Mouse (Mus musculus): ENCODE data around the gene Fam83g. TPM values are rescaled to one million over a fixed set of nuclear protein-coding genes. Genes with fewer than 3 reads are reported as not detected.

The Fam83g gene
- total RNA-seq, 2 experiments from 2014 or later = not detected

DNA sequence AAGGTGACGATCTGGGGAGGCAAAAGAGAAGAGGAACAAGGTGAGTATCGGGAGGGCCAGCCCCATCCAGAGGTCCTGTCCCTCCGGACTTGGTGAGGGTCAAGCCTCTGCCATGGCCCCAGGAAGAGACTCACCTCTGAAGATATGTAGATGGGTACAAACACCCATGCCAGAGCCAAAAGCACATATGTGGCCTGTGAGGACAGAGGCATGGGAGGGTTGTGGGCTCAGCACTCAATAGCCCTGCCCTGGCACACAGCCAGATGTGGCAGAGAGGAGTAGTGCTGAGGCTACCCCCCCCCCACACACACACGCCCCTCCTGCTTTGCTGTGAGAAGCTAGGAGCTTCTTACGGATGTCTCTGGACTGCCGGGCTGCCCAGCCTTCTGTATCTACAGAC is 31.2 kb downstream of the Fam83g start:
- no peak for DNase-seq (ENCODE audit: low spot score in 2 of 2)
- Histone ChIP-seq H3K27ac (no peak overlapping the region), H3K4me3 (no peak overlapping the region)
- TF ChIP-seq CTCF (conservative IDR thresholded peaks at IDR 0.05) = no peak

DNA sequence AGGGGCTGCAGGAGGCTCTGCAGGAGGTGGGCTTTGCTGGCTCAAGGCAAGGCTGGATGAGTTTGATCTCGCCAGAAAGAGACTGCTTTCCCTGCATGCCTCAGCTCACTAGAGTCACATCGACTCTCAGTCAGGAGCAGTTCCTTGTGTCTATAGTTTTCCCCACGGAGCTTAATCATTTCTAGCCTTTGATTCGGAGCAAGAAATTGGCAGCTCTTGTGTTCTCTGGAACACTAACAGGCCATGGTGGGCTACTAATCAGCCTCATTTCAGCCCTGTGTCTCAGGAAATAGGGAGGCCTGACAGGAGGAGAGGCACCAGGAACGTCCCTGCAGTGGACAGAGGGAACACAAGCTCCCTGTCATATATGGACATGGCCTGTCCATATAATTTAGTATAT is 34.1 kb downstream of the Fam83g start:
- DNase-seq (ENCODE audit: low spot score in 2 of 2) = no peak
- TF ChIP-seq CTCF (conservative IDR thresholded peaks at IDR 0.05) = no peak

DNA sequence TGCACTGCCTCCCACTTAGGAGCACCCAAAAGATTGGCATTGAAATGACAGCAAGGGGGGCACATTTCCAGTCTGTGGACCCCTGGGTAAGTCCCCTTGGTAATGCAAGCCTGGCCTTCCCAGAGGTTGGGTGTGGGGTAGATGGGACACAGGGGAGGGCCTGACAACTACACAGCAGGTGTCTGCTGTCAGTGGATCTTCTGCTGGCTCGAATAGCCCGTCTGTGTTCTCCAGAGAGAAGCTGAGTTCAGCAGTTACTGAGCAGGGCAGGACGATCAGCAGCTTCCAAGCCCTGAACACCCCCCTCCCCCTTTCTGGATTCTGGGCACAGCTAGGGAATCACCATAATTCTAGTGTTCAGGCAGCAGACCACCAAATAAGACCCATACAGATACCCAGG is 35.5 kb downstream of the Fam83g start:
- TF ChIP-seq CTCF (conservative IDR thresholded peaks at IDR 0.05) = no peak
- H3K27ac ChIP-seq = no peak overlapping the region
- no peak overlapping the region for H3K4me3 ChIP-seq
- no peak for DNase-seq (ENCODE audit: low spot score in 2 of 2)

More for the DNA sequence above, 34.1 kb downstream of the Fam83g start:
- no peak overlapping the region for H3K27ac ChIP-seq
- no peak overlapping the region for H3K4me3 ChIP-seq

DNA sequence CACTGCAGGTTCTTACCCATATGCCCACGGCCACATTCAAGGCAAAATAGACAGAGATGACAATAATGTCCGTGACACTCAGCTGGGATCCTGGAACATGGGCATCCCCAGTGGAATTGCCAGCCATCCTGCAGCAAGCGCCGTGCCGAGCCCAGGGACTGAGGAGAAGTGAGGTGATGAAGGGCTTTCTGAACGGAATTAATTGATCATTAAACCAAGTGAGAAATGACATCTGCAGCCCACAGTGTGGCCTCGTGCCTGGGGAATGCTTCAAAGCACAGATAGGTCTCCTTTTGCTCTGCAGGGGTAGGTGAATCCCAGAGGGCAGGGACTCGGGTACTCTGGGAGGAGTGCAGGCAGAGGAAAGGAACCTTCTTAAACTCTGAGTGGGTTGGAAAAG is 35.9 kb downstream of the Fam83g start:
- H3K4me3 ChIP-seq = no peak overlapping the region
- no peak for DNase-seq (ENCODE audit: low spot score in 2 of 2)
- no peak overlapping the region for H3K27ac ChIP-seq
- no peak for TF ChIP-seq CTCF (conservative IDR thresholded peaks at IDR 0.05)

DNA sequence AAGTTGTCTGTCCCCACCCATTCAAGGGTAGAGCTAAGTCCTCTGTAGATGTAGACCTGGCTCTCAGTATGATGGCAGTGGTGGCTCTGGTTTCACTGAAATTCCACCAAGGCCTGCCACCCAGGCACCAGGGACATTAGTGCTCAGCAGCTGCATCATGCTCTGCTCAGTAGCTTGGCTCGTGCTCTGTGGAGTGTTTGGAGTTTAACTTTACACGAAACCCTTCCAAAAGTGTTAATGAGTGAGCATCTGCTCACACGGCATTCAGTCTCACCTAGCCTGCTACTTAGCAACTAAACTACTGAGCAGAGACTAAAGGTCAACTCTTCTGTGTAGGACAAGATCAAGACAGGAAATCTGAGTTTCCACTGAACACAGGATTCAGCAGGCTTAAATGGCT is 36.7 kb downstream of the Fam83g start, which contains the start of gene Slc5a10:
TSS of gene Slc5a10 (minus strand) at position 191 of the 400 bp plus-strand sequence.
- no peak for TF ChIP-seq CTCF (conservative IDR thresholded peaks at IDR 0.05)
- H3K27ac ChIP-seq = no peak within 1 kb of the TSS
- H3K4me3 ChIP-seq = no peak within 1 kb of the TSS
- DNase-seq (ENCODE audit: low spot score in 2 of 2) = no peak

DNA sequence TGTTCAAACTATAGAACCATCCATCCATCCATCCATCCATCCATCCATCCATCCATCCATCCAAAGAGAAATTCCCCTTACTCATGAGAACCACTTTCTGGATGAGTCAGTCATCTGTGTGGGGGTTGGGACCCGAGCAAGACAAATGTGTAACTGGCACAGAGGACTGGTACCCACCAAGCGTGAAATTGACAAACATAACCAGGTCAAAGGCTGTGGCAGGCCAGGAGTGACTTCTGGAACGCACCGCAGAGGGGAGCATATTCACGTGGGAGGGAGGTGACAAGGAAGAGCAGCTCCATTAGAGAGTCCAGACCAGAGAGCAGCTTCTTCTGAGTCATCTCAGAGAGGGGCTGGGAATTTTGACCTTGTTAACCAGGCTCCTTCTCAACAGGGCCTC is 38.2 kb downstream of the Fam83g start:
- no peak for DNase-seq (ENCODE audit: low spot score in 2 of 2)
- Histone ChIP-seq H3K4me3 (no peak overlapping the region), H3K27ac (no peak overlapping the region)
- TF ChIP-seq CTCF (conservative IDR thresholded peaks at IDR 0.05) = no peak

DNA sequence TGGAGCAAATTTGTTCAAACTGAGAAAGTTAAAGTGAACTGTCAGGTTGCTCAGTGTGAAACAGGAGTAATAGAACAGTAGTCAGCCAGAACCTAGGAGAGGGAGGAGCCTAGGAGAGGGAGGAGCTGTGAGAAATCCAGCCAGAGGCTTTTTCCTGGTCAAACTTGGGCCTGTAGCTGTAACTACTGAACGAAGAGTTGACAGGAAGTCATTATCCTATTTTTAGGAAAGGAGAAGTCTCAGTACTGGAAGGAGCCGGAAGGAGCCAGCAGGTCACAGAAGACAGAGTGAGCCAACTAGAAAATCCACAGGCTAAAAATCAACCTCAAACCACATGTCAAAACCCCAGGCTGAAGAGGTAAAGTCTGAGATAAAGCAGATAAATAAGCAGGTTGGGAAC is 44.1 kb downstream of the Fam83g start:
- peak overlapping the region; percentile 28; the same call in 1 of the 2 replicates for H3K27ac ChIP-seq
- TF ChIP-seq CTCF (conservative IDR thresholded peaks at IDR 0.05) = no peak

DNA sequence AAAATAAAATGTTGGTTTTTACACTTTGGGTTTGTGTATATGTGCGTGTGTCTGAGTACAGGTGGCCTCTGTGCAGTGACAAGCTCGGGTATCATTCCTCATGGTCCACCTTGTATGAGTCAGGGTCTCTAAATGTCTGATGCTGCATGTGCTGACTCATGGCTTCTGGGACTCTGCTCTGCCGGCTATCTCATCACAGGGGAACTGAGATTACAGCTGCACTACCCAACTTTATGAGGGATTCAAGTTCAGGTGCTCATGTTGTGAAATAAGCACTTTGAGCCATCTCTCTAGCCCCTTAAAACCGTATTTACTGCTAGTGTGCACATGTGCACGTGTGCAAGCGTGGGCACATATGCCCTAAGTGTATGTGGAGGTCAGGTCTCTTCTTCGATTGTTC is 48.8 kb downstream of the Fam83g start:
- no peak for TF ChIP-seq CTCF (conservative IDR thresholded peaks at IDR 0.05)
- no peak for DNase-seq (ENCODE audit: low spot score in 2 of 2)
- no peak overlapping the region for H3K27ac ChIP-seq
- no peak overlapping the region for H3K4me3 ChIP-seq

More for the DNA sequence above, 44.1 kb downstream of the Fam83g start:
- no peak for DNase-seq (ENCODE audit: low spot score in 2 of 2)
- no peak overlapping the region for H3K4me3 ChIP-seq

DNA sequence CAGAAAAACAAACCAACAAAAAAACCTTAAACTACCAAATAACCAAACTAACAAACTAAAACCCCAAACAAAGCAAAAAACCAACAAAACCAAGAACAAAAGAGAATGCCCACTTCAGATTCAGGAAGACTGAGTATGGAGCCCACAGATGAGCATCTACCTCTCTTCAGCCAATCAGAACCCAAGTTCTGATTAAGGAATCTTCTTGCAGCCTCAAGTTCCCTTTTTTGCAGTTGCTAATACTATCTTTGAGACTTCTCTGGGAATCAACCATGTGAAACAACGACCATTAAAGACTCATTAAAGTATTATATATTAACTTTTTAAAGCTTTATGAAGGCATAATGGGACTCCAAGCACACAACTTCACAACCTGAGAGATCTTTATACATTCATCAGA is 53.4 kb downstream of the Fam83g start:
- Histone ChIP-seq H3K27ac (no peak overlapping the region), H3K4me3 (no peak overlapping the region)
- no peak for TF ChIP-seq CTCF (conservative IDR thresholded peaks at IDR 0.05)
- DNase-seq (ENCODE audit: low spot score in 2 of 2) = no peak

DNA sequence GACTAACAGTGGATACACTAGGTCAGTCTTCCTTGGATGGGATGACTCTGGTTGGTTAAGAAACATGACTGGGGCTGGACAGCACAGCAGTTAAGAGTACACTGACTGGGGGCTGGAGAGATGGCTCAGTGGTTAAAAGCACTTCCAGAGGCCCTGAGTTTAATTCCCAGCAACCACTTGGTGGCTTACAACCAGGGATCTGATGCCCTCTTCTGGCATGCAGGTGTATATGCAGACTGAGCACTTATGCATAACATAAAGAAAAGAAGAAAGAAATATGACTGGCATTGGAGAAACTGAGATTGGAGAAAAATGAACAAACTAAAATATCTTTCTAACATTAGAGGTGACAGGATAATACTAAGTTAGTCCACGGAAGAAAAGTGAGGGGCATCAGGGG is 56.6 kb downstream of the Fam83g start:
- Histone ChIP-seq H3K4me3 (no peak overlapping the region), H3K27ac (no peak overlapping the region)
- TF ChIP-seq CTCF (conservative IDR thresholded peaks at IDR 0.05) = peak; percentile 44
- DNase-seq (ENCODE audit: low spot score in 2 of 2) = no peak

DNA sequence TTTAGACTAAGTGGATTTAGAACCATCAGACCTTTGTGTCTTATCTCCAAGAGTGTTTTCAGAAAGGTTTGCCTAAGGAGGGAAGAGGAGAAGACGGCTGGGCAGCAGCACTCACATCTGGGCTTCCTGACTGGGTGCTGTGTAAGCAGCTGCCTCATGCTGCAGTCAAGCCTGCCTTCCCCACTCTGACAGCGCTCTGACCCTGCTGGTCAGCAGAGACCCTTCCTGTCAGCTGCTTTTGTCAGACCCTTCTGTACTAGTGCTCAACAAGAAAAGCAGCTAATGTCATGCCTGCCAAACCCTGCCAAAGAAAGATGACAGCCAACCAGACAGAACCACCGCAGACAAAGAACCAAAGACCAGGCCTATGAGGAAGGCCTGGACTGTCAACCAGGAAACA is 59.9 kb downstream of the Fam83g start:
- Histone ChIP-seq H3K4me3 (no peak overlapping the region), H3K27ac (peak overlapping the region; percentile 36; the same call in 1 of the 2 replicates)
- TF ChIP-seq CTCF (conservative IDR thresholded peaks at IDR 0.05) = no peak
- DNase-seq (ENCODE audit: low spot score in 2 of 2) = no peak

DNA sequence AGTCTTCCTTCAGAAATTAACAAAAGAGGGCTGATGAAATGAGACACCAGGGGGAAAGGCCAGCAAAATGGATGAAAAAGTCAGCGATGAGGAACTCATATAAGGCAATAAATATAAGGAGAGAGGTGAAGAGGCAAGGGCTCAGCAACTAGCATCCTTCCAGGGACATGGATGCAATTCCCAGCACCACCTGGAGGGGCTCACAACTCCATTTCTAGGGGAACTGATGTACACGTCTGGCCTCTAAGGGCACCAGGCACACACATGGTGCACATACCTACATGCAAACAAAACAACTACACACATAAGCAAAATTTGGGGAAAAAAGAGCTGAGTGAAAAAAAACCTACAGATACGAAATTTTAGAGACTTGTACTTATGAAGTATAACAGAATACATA is 60.6 kb downstream of the Fam83g start:
- no peak for DNase-seq (ENCODE audit: low spot score in 2 of 2)

DNA sequence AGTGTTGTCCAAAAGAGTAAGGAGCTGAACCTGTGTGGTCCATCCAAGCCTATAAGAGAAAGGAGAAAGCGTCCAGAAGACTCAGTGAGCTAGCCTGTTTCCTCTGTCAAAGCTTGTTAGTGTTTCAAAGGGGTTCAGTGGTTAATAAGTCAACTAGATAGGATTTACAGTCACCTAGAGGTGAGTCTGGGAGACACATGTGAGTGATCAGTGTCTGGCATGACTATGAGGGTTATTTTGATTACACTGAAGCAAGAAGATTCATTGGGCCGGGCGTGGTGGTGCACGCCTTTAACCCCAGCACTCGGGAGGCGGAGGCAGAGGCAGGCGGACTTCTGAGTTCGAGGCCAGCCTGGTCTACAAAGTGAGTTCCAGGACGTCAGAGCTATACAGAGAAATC is 61.9 kb downstream of the Fam83g start:
- Histone ChIP-seq H3K27ac (no peak overlapping the region), H3K4me3 (no peak overlapping the region)
- 0 out of 2 replicates have a peak, but pooled peaks have one; percentile 11 for TF ChIP-seq CTCF (conservative IDR thresholded peaks at IDR 0.05)
- no peak for DNase-seq (ENCODE audit: low spot score in 2 of 2)

More for the DNA sequence above, 60.6 kb downstream of the Fam83g start:
- H3K27ac ChIP-seq = peak overlapping the region; percentile 36; the same call in 1 of the 2 replicates
- no peak overlapping the region for H3K4me3 ChIP-seq
- TF ChIP-seq CTCF (conservative IDR thresholded peaks at IDR 0.05) = peak; percentile 65

DNA sequence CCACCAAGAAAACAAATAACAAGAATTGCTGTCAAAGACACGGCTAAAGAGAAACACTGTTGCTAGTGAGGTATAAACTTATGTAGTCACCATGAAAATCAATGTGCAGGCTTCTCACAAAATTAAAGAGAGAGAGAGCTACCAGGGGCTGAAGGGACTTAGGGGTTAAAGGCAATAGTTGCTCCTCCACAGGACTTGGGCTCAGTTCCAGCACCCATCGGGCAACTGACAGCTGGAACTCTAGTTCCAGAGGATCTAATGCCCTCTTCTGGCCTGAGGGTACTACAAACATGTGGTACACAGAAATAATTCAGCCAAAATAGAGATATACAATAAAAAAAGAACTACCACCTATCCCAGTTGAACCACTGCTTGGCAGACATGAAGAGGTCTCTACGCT is 63.3 kb downstream of the Fam83g start:
- TF ChIP-seq CTCF (conservative IDR thresholded peaks at IDR 0.05) = 0 out of 2 replicates have a peak, but pooled peaks have one; percentile 14

DNA sequence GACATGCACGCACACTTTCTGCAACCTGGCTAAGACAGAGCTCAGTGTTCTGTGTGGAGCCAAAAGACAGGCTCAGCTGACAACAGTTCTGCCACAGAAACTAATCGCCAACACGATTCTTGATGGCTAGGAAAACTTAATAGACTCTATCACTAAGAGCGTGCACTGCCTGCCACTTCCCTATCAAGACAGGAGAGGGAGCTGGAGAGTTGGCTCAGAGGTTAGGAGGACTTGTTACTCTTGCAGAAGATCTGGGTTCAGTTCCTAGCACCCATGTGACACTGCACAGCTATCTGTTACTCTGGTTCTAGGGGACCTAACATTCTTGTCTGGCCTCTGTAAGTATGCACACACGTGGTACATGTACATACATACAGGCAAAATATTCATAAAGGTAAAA is 67.7 kb downstream of the Fam83g start:
- Histone ChIP-seq H3K27ac (no peak overlapping the region), H3K4me3 (no peak overlapping the region)
- peak; percentile 80 for TF ChIP-seq CTCF (conservative IDR thresholded peaks at IDR 0.05)
- DNase-seq (ENCODE audit: low spot score in 2 of 2) = no peak

More for the DNA sequence above, 63.3 kb downstream of the Fam83g start:
- H3K4me3 ChIP-seq = no peak overlapping the region
- H3K27ac ChIP-seq = no peak overlapping the region
- DNase-seq (ENCODE audit: low spot score in 2 of 2) = no peak
